Mouse (Mus musculus): Measurements from ENCODE around the gene Prdx5. TPM values are rescaled to one million over a fixed set of nuclear protein-coding genes. Genes with fewer than 3 reads are reported as not detected.
A peak's percentile ranks its signal among the peaks of the same experiment; 100 is the strongest.

The Prdx5 gene
- polyA plus RNA-seq (2012; rRNA removed) = 1,575 and 2,285 TPM in 2 replicates

DNA sequence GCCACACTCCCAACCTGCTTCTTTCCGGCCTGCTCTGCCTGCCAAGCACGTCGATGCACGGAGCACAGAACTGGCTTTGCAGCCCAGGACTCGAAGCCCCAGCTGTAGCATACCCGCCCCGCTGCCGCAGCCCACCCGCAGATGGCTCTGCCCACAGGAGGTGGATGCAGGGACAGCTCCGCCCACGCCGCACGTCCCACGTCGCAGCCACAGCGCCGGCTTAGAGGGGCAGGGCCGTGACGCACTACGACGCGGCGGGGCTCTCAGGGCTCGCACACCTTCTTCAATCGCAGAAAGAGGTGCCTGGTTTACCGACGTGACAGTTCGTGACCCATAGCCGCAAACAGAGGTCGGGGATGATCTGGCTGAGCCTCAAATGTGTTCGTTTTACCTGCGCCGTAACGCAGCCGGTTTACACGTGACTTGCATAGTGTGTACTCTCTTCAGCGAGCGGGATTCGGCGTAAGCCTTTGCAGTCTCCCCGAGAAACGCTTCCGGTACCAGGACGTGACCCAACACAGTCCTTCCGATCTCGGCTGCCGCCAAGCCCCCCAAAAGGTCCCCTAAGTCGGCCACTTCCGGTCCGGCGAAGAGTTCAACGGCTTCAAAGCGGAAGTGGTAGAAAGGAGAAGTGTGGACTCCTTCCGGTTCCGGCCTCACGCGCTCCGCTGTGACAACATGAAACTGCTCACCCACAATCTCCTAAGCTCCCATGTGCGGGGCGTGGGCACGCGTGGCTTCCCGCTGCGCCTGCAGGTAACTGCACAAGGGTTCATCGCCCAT is at the start of gene Prdx5, which contains the start of gene Trmt112:
Prdx5 (minus strand) TSS at position 600 of the 783 bp plus-strand sequence.
Trmt112 (plus strand) TSS at position 192 of the 783 bp plus-strand sequence.
- Histone ChIP-seq H3K4me3 (ENCODE audit: insufficient read depth, low read depth, low read length) (peak within 1 kb of the TSS; percentile 56), H3K27me3 (replicated peaks; ENCODE audit: control insufficient read depth, insufficient read depth, low read length) (no peaks in the 10 kb centered on the region), H3K27ac (ENCODE audit: insufficient read depth, low read depth, low read length) (peak within 1 kb of the TSS; percentile 76), H3K36me3 (ENCODE audit: control insufficient read depth, insufficient read depth, low read length) (peaks cover 3% of the 10 kb centered on the region), H3K4me1 (ENCODE audit: control insufficient read depth, insufficient read depth, low read length) (peaks cover 22% of the 10 kb centered on the region; the same call in 1 of the 2 replicates)
- TF ChIP-seq POLR2A (IDR thresholded peaks at IDR 0.05; ENCODE audit: low read depth, low read length) (peak; percentile 97), CTCF (conservative IDR thresholded peaks at IDR 0.05; ENCODE audit: insufficient read depth, insufficient read length, low read depth, low read length) (no peak)
- peak; percentile 96 for DNase-seq
- under 1% methylated on average over 65 of the region's 65 CpGs for WGBS

DNA sequence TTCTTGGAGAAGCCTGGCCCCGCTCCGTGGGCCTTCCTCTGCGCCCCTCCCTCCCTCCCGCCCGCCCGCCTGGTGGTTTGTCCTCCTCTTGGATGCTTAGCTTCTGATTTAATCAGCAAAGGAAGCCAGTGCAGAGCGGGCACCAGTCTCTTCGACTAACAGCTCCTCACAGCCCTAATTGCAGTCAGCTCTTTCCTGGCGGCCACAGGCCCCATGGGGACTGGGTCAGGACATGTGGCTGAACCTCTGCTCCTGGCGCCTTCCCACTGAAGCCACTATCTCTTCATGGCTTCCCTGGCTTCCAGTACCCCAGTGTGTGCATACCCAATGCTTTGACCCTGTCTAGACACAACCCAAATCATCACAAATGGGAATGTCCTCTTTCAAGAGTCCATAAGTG is 46.6 kb upstream of the Prdx5 start:
- Histone ChIP-seq H3K27me3 (replicated peaks; ENCODE audit: control insufficient read depth, insufficient read depth, low read length) (no peaks in the 10 kb centered on the region), H3K4me1 (ENCODE audit: control insufficient read depth, insufficient read depth, low read length) (peaks cover 10% of the 10 kb centered on the region; the same call in 1 of the 2 replicates), H3K36me3 (ENCODE audit: control insufficient read depth, insufficient read depth, low read length) (no peaks in the 10 kb centered on the region), H3K4me3 (ENCODE audit: insufficient read depth, low read depth, low read length) (no peak overlapping the region), H3K27ac (ENCODE audit: insufficient read depth, low read depth, low read length) (no peak overlapping the region)
- DNase-seq = no peak
- TF ChIP-seq CTCF (conservative IDR thresholded peaks at IDR 0.05; ENCODE audit: insufficient read depth, insufficient read length, low read depth, low read length) (no peak), POLR2A (IDR thresholded peaks at IDR 0.05; ENCODE audit: low read depth, low read length) (no peak)
- 87% methylated on average over 10 of the region's 10 CpGs for WGBS

DNA sequence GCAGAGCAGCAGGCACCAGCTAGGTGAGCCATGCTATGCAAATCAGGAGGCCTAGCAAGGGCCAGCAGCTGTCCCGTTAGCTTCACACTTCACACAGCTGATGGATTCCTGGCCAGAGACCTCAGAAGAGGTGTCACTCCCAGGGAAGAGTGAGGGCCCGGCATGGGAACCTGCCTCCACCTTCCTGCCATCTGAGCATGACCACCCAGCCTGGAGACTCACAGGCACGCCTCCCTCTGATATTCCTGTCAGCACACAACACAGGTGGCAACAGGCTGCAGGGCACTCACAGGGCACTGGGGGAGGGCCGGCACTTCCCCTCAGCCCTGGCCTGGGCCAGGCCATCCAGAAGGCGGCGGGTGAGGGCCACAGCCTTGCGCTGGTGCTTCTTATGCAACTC is 45.5 kb upstream of the Prdx5 start:
- no peak overlapping the region for H3K27ac ChIP-seq (ENCODE audit: insufficient read depth, low read depth, low read length)
- no peaks in the 10 kb centered on the region for H3K36me3 ChIP-seq (ENCODE audit: control insufficient read depth, insufficient read depth, low read length)
- TF ChIP-seq POLR2A (IDR thresholded peaks at IDR 0.05; ENCODE audit: low read depth, low read length) (no peak), CTCF (conservative IDR thresholded peaks at IDR 0.05; ENCODE audit: insufficient read depth, insufficient read length, low read depth, low read length) (no peak)
- peaks cover 10% of the 10 kb centered on the region; the same call in 1 of the 2 replicates for H3K4me1 ChIP-seq (ENCODE audit: control insufficient read depth, insufficient read depth, low read length)
- no peak overlapping the region for H3K4me3 ChIP-seq (ENCODE audit: insufficient read depth, low read depth, low read length)
- 88% methylated on average over 7 of the region's 7 CpGs for WGBS
- no peaks in the 10 kb centered on the region for H3K27me3 ChIP-seq (replicated peaks; ENCODE audit: control insufficient read depth, insufficient read depth, low read length)
- no peak for DNase-seq

DNA sequence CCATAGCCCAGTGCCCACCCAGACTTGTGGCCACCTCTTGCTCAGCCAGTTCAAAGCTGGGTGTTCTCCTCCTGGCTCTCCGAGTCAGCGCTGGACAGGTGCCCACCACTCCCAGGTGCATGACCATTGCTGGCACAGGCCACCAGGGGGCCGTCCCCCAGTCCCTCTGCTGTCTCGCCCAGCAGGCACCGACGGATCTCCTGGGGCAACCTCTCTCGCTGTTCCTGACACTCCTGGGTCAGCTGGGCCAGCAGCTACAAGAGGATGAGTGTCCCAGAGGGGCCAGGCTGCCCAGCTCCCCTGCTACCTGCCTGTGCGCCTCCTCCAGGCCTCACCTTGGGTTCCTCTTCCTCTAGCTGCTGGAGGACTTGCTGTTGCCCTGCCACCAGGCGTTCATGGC is 44.1 kb upstream of the Prdx5 start:
- peak; percentile 74 for DNase-seq
- H3K27ac ChIP-seq (ENCODE audit: insufficient read depth, low read depth, low read length) = no peak overlapping the region
- H3K4me3 ChIP-seq (ENCODE audit: insufficient read depth, low read depth, low read length) = no peak overlapping the region
- H3K4me1 ChIP-seq (ENCODE audit: control insufficient read depth, insufficient read depth, low read length) = peaks cover 14% of the 10 kb centered on the region; the same call in 1 of the 2 replicates
- WGBS = 26% methylated on average over 9 of the region's 9 CpGs
- peak; percentile 61 for TF ChIP-seq CTCF (conservative IDR thresholded peaks at IDR 0.05; ENCODE audit: insufficient read depth, insufficient read length, low read depth, low read length)
- no peak for TF ChIP-seq POLR2A (IDR thresholded peaks at IDR 0.05; ENCODE audit: low read depth, low read length)
- H3K36me3 ChIP-seq (ENCODE audit: control insufficient read depth, insufficient read depth, low read length) = no peaks in the 10 kb centered on the region
- H3K27me3 ChIP-seq (replicated peaks; ENCODE audit: control insufficient read depth, insufficient read depth, low read length) = no peaks in the 10 kb centered on the region

DNA sequence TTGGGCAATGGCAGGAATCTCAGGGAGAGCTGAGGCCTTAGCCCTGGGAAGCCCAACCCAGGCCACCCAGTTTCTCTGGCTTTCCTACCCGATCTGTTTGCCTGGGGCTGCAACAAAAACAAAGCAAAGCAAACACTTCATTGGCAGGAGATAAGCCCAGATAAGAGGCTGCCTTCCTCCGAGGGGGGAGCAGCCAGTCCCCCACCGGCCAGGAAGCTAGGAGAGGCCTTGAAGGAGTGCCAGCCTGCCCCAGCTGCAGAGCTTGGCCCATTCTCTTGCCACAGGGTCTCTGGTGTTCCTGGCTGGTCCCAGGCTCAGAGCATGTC is 42.8 kb upstream of the Prdx5 start:
- peak overlapping the region; percentile 93 for H3K27ac ChIP-seq (ENCODE audit: insufficient read depth, low read depth, low read length)
- DNase-seq = peak; percentile 83
- H3K4me1 ChIP-seq (ENCODE audit: control insufficient read depth, insufficient read depth, low read length) = peaks cover 14% of the 10 kb centered on the region; the same call in 1 of the 2 replicates
- TF ChIP-seq POLR2A (IDR thresholded peaks at IDR 0.05; ENCODE audit: low read depth, low read length) = no peak
- no peak for TF ChIP-seq CTCF (conservative IDR thresholded peaks at IDR 0.05; ENCODE audit: insufficient read depth, insufficient read length, low read depth, low read length)
- H3K4me3 ChIP-seq (ENCODE audit: insufficient read depth, low read depth, low read length) = peak overlapping the region; percentile 91
- H3K36me3 ChIP-seq (ENCODE audit: control insufficient read depth, insufficient read depth, low read length) = no peaks in the 10 kb centered on the region
- WGBS = 27% methylated on average over 3 of the region's 3 CpGs
- no peaks in the 10 kb centered on the region for H3K27me3 ChIP-seq (replicated peaks; ENCODE audit: control insufficient read depth, insufficient read depth, low read length)

DNA sequence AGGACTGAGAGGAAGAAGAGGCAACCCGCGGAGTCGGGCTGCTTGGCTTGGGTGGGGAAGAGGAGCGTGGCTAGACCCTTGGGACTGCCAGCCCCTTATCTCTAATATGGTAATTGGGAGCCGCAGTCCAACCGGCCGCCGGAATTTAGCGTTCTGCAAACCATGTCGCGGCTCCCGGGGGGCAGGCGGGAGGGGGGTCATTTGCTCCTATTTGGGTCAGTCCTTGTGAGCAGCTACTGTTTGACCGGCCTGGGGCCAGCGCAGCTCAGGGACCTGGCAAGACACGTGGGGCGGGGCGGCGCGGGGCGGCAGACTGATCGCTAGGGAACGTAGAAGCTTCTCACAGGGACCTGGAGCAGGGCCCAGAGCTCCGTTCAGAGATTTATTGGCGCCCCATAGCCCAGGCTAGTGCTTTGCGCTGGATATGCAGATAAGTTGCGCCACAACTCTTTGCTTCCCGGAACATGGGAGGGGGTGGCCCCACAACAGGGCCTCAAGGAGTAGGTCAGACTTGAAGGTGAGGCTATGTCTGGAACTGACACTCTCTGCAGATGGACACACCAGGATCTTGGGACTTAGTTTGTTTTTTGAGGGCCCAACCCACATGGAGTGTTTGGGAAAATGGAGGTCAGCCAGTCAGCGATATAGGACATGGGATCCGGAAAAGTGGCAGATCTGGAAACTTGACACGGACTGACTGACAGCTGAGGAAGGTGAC is 42.2 kb upstream of the Prdx5 start:
- H3K4me1 ChIP-seq (ENCODE audit: control insufficient read depth, insufficient read depth, low read length) = peaks cover 14% of the 10 kb centered on the region; the same call in 1 of the 2 replicates
- H3K27me3 ChIP-seq (replicated peaks; ENCODE audit: control insufficient read depth, insufficient read depth, low read length) = no peaks in the 10 kb centered on the region
- peak; percentile 93 for DNase-seq
- H3K27ac ChIP-seq (ENCODE audit: insufficient read depth, low read depth, low read length) = peak overlapping the region; percentile 93
- 2% methylated on average over 31 of the region's 31 CpGs for WGBS
- no peaks in the 10 kb centered on the region for H3K36me3 ChIP-seq (ENCODE audit: control insufficient read depth, insufficient read depth, low read length)
- no peak for TF ChIP-seq CTCF (conservative IDR thresholded peaks at IDR 0.05; ENCODE audit: insufficient read depth, insufficient read length, low read depth, low read length)
- no peak for TF ChIP-seq POLR2A (IDR thresholded peaks at IDR 0.05; ENCODE audit: low read depth, low read length)
- peak overlapping the region; percentile 91 for H3K4me3 ChIP-seq (ENCODE audit: insufficient read depth, low read depth, low read length)
